Mouse (Mus musculus) liver, embryonic 12.5 days (tissue): ENCODE results near the gene Lmln. TPM values are rescaled to one million over a fixed set of nuclear protein-coding genes. Genes with fewer than 3 reads are reported as not detected.
A peak's percentile ranks its signal among the peaks of the same experiment; 100 is the strongest.
"Not testable (repeated sequence)": the region's sequence is repeated elsewhere in the genome, so short reads cannot be mapped to it uniquely, and the experiment has no call there.

Source experiments
- ATAC-seq: fragments of 200-750 bp; cut with Nextera tagmentation; 2 replicates; pipeline ENCODE4 v1.8.0; 2017; ENCODE audit warnings: moderate number of reproducible peaks, mild to moderate bottlenecking, moderate library complexity
- H3K27ac ChIP-seq: fragments of 300-500 bp; sonication (generic); 2 replicates; pipeline ENCODE4 v1.5.1; 2016; ENCODE audit warnings: mild to moderate bottlenecking
- H3K27me3 ChIP-seq: fragments of 300-500 bp; sonication (generic); replicated peaks from 2 replicates; pipeline ENCODE4 v1.6.1; 2016; ENCODE audit warnings: mild to moderate bottlenecking, moderate library complexity
- H3K36me3 ChIP-seq: fragments of 300-500 bp; sonication (generic); 2 replicates; pipeline ENCODE4 v1.6.1; 2016; ENCODE audit warnings: mild to moderate bottlenecking, moderate library complexity
- H3K4me1 ChIP-seq: fragments of 300-500 bp; sonication (generic); 2 replicates; pipeline ENCODE4 v1.6.1; 2016
- H3K4me2 ChIP-seq: fragments of 300-500 bp; sonication (generic); 2 replicates; pipeline ENCODE4 v1.6.1; 2016; ENCODE audit warnings: mild to moderate bottlenecking, moderate library complexity
- H3K4me3 ChIP-seq: fragments of 300-500 bp; sonication (generic); 2 replicates; pipeline ENCODE4 v1.5.1; 2016; ENCODE audit warnings: mild to moderate bottlenecking, moderate library complexity
- H3K9ac ChIP-seq: fragments of 300-500 bp; sonication (generic); 2 replicates; pipeline ENCODE4 v1.6.1; 2016; ENCODE audit warnings: mild to moderate bottlenecking, moderate library complexity
- H3K9me3 ChIP-seq: fragments of 300-500 bp; sonication (generic); replicated peaks from 2 replicates; pipeline ENCODE4 v1.6.1; 2016; ENCODE audit warnings: mild to moderate bottlenecking, moderate library complexity
- WGBS: fragments of 180-500 bp; shearing (Covaris S2); methylation state at CpG from one replicate; pipeline ENCODE4 v1.1.7; 2016; ENCODE audit not compliant: insufficient replicate concordance; 5-methylcytosine and 5-hydroxymethylcytosine counted together
- polyA plus RNA-seq: library from polyadenylated mRNA; unstranded; fragments of >200 nt; fragmentation: Nextera tagmentation; extraction: Ambion mirVana; gene quantifications from 2 replicates; pipeline ENCODE4 v1.2.1, GENCODE M21; 2016

Gene Lmln
- polyA plus RNA-seq, 1 experiment from 2014 or later: 1.1 TPM

GRCm38 (mm10) chr16:33042682-33043081 is 19.6 kb upstream of the Lmln start:
- Histone ChIP-seq H3K27me3 (no peaks in the 10 kb centered on the region), H3K4me3 (no peak overlapping the region), H3K9ac (no peak overlapping the region), H3K4me1 (0 out of 2 replicates have a peak, but pooled peaks cover 4% of the 10 kb centered on the region), H3K4me2 (no peak overlapping the region), H3K36me3 (no peaks in the 10 kb centered on the region), H3K9me3 (no peaks in the 10 kb centered on the region), H3K27ac (no peak overlapping the region)
- ATAC-seq: no peak
- 61% methylated on average over 1 of the region's 1 CpGs for WGBS

DNA sequence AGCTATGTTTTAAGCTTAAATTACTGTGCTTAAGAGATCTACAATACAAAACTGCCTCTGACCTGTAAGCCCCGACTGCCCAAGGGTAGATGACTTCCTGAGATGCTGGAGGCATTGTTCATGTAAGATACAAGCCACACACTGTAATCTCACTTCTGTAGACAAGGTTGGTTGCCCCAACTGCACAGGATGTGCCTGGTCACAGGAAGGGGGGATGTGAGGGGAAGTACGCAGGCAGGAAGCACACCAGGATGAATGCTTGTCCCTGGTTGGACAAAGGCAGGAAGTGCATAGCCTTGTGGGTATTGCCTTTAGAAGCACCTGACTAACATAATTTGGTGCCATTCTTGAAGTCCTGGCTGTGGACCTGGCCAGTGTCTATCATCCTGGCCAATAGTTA is 19.1 kb upstream of the Lmln start:
- H3K36me3 ChIP-seq: no peaks in the 10 kb centered on the region
- no peak overlapping the region for H3K4me2 ChIP-seq
- no peak overlapping the region for H3K9ac ChIP-seq
- H3K27ac ChIP-seq: no peak overlapping the region
- 34% methylated on average over 2 of the region's 2 CpGs for WGBS
- 0 out of 2 replicates have a peak, but pooled peaks cover 4% of the 10 kb centered on the region for H3K4me1 ChIP-seq
- no peaks in the 10 kb centered on the region for H3K9me3 ChIP-seq
- no peaks in the 10 kb centered on the region for H3K27me3 ChIP-seq
- H3K4me3 ChIP-seq: no peak overlapping the region
- ATAC-seq: no peak

- Histone ChIP-seq H3K27me3 (no peaks in the 10 kb centered on the region), H3K27ac (no peak overlapping the region), H3K4me3 (no peak overlapping the region), H3K9me3 (no peaks in the 10 kb centered on the region), H3K4me2 (no peak overlapping the region), H3K36me3 (no peaks in the 10 kb centered on the region), H3K9ac (no peak overlapping the region), H3K4me1 (no peaks in the 10 kb centered on the region)
- WGBS: 74% methylated on average over 1 of the region's 1 CpGs
- no peak for ATAC-seq
These were observed 14.3 kb upstream of the Lmln start for GRCm38 (mm10) chr16:33048004-33048403.

GRCm38 (mm10) chr16:33048686-33049085 is 13.6 kb upstream of the Lmln start:
- Histone ChIP-seq H3K27ac (no peak overlapping the region), H3K27me3 (no peaks in the 10 kb centered on the region), H3K4me1 (no peaks in the 10 kb centered on the region), H3K9me3 (no peaks in the 10 kb centered on the region), H3K9ac (no peak overlapping the region), H3K4me2 (no peak overlapping the region), H3K4me3 (no peak overlapping the region), H3K36me3 (no peaks in the 10 kb centered on the region)
- 70% methylated on average over 2 of the region's 2 CpGs for WGBS
- ATAC-seq: no peak

GRCm38 (mm10) chr16:33049809-33050208 is 12.5 kb upstream of the Lmln start:
- no peaks in the 10 kb centered on the region for H3K36me3 ChIP-seq
- no peaks in the 10 kb centered on the region for H3K4me1 ChIP-seq
- peak overlapping the region; percentile 33 for H3K4me2 ChIP-seq
- H3K4me3 ChIP-seq: peak overlapping the region; percentile 17
- no peaks in the 10 kb centered on the region for H3K9me3 ChIP-seq
- no peaks in the 10 kb centered on the region for H3K27me3 ChIP-seq
- WGBS: 61% methylated on average over 16 of the region's 16 CpGs
- no peak overlapping the region for H3K27ac ChIP-seq
- ATAC-seq: no peak
- H3K9ac ChIP-seq: no peak overlapping the region

DNA sequence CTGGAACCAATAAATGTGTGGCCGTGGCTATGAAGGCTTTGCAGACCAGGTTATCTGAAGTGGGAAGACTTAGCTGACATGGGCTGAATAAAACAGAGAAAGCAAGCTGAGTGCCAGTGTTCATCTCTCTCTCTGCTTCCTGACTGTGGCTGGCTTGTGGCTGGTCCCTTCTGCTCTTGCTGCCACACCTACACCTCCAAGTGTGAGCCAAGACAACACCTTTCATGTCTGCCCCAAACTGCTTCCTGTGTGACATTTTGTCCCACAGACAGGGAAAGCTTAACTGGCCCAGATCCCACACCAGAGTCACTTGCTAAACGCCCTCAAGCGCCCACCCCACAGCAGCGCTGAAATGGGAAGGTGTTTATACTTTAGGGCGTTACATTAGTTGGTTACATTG is 9.2 kb upstream of the Lmln start:
- WGBS: 61% methylated on average over 5 of the region's 5 CpGs
- ATAC-seq: no peak
- Histone ChIP-seq H3K36me3 (peaks cover 7% of the 10 kb centered on the region), H3K27ac (no peak overlapping the region), H3K4me1 (peaks cover 9% of the 10 kb centered on the region), H3K4me2 (no peak overlapping the region), H3K4me3 (no peak overlapping the region), H3K9ac (no peak overlapping the region), H3K27me3 (no peaks in the 10 kb centered on the region), H3K9me3 (no peaks in the 10 kb centered on the region)

DNA sequence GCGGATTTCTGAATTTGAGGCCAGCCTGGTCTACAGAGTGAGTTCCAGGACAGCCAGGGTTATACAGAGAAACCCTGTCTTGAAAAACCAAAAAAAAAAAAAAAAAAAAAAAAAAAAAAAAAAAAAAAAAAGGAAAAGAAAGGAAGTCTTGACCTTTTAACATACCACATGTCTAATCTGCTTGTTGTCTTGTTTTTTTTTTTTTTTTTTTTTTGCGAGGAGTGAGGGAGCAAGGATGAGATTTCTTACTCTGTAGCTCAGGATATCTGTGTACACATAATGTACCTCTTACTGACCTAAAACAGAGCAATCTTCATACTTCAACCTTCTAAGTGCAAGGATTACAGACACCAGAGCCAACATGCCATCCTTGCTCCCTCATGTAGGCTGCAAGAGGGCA is 7.4 kb upstream of the Lmln start:
- Histone ChIP-seq H3K4me1 (peaks cover 27% of the 10 kb centered on the region), H3K36me3 (peaks cover 25% of the 10 kb centered on the region)
- WGBS: 67% methylated on average over 2 of the region's 2 CpGs
- not testable (repeated sequence) for H3K27ac ChIP-seq, H3K9me3 ChIP-seq, ATAC-seq, H3K27me3 ChIP-seq, H3K9ac ChIP-seq, H3K4me3 ChIP-seq, H3K4me2 ChIP-seq

DNA sequence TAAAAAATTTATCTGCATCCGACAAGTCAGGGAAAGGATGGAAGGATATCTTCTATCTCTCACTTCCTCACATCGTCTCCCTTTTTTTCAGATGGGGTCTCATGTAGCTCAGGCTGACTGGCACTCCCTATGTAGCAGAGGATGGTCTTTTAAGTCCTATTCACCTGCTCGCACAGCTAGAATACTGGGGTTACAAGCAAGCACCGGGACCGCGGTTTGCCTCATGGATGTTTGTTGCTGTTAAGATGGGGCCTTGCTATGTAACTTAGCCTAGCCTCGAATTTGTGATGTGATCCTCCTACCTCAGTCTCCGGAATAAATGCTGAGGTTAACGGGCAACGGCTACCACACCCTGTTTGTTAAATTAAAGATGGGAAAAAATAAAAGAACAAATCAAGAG is 6.7 kb upstream of the Lmln start:
- peak overlapping the region; percentile 8; the same call in 1 of the 2 replicates for H3K9ac ChIP-seq
- H3K4me1 ChIP-seq: peaks cover 33% of the 10 kb centered on the region
- no peak overlapping the region for H3K27ac ChIP-seq
- no peaks in the 10 kb centered on the region for H3K9me3 ChIP-seq
- no peaks in the 10 kb centered on the region for H3K27me3 ChIP-seq
- peak overlapping the region; percentile 90 for H3K4me3 ChIP-seq
- H3K36me3 ChIP-seq: peaks cover 32% of the 10 kb centered on the region
- 0 out of 2 replicates have a peak, but pooled peaks have one; percentile 16 for ATAC-seq
- WGBS: 17% methylated on average over 10 of the region's 10 CpGs
- H3K4me2 ChIP-seq: peak overlapping the region; percentile 70

DNA sequence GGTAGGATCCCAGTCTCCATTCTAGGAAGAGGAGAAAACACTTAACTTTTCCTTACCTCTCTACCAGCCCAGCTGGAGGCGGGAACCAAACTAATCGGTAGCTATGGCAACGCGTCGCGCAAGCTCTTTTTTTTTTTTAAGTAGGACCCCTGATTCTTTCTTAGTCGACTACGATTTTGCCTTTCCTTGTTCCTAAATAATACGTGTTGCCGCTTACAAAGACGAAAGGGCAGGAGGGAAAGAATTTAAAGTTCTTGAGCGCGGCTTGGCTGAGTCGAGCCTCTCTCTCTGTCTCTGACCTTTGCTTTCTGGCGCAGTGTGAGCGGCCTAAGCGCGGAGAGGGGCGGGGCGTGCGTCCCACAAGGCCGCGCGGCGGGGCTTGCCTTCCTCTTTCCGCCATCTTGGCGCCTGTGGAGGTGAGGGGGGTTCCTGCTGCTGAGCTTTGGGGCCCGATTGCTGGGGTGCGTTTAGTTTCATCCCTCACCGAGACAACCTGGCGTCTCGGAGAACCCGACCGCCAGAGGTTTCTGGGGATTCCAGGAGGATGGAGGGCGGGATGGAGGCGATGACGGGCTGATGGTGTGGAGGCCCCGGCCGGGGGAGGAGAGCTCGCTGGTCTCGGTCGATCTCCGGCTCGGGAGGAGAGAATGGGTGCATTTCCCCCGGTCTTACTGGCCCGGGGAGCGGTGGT is 6.1 kb upstream of the Lmln start, which contains the start of the genes Iqcg and Rpl35a:
Iqcg (minus strand) TSS at position 124 of the 691 bp plus-strand sequence.
Rpl35a (plus strand) TSS at position 359 of the 691 bp plus-strand sequence.
- ATAC-seq: peak; percentile 84
- Histone ChIP-seq H3K9ac (peak within 1 kb of the TSS; percentile 88), H3K36me3 (peaks cover 36% of the 10 kb centered on the region), H3K9me3 (no peaks in the 10 kb centered on the region), H3K4me3 (peak within 1 kb of the TSS; percentile 90), H3K27ac (peak within 1 kb of the TSS; percentile 90), H3K4me1 (peaks cover 39% of the 10 kb centered on the region), H3K4me2 (peak within 1 kb of the TSS; percentile 70), H3K27me3 (no peaks in the 10 kb centered on the region)
- under 1% methylated on average over 47 of the region's 47 CpGs for WGBS

DNA sequence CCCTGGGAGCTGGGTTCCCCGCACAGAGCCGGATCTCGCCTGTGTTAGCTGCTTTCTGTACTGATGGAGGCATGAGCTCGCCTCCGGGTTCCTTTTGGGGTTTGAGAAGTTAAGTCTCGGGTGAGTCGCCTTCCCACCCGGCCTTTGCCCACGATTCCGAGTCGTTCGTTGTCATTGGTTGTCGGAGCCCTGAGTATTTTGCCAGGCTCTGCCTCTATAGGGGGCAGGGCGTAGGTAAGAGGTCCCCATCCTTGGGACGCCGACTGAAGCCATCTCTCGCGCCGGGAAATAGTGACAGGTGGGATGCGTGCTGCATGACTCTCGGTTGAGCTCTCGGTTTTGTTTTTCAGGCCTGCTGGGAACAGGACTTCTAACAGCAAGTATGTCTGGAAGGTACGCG is 5.5 kb upstream of the Lmln start:
- H3K27me3 ChIP-seq: no peaks in the 10 kb centered on the region
- H3K36me3 ChIP-seq: peaks cover 36% of the 10 kb centered on the region
- H3K27ac ChIP-seq: peak overlapping the region; percentile 90
- H3K4me1 ChIP-seq: peaks cover 44% of the 10 kb centered on the region
- H3K4me3 ChIP-seq: peak overlapping the region; percentile 90
- peak overlapping the region; percentile 70 for H3K4me2 ChIP-seq
- peak overlapping the region; percentile 88 for H3K9ac ChIP-seq
- ATAC-seq: peak; percentile 48
- WGBS: under 1% methylated on average over 24 of the region's 24 CpGs
- H3K9me3 ChIP-seq: no peaks in the 10 kb centered on the region

- peak overlapping the region; percentile 70 for H3K4me2 ChIP-seq
- peak overlapping the region; percentile 90 for H3K4me3 ChIP-seq
- 72% methylated on average over 16 of the region's 16 CpGs for WGBS
- H3K36me3 ChIP-seq: peaks cover 36% of the 10 kb centered on the region
- ATAC-seq: no peak
- peak overlapping the region; percentile 88 for H3K9ac ChIP-seq
- H3K4me1 ChIP-seq: peaks cover 53% of the 10 kb centered on the region
- peak overlapping the region; percentile 57 for H3K27ac ChIP-seq
- H3K9me3 ChIP-seq: no peaks in the 10 kb centered on the region
- H3K27me3 ChIP-seq: no peaks in the 10 kb centered on the region
These were observed 4.3 kb upstream of the Lmln start for GRCm38 (mm10) chr16:33058033-33058432.

GRCm38 (mm10) chr16:33058656-33059055 is 3.7 kb upstream of the Lmln start:
- H3K4me1 ChIP-seq: peaks cover 59% of the 10 kb centered on the region
- H3K36me3 ChIP-seq: peaks cover 36% of the 10 kb centered on the region
- peak overlapping the region; percentile 88; the same call in 1 of the 2 replicates for H3K9ac ChIP-seq
- 80% methylated on average over 9 of the region's 9 CpGs for whole genome bisulfite sequencing
- not testable (repeated sequence) for H3K27me3 ChIP-seq, H3K27ac ChIP-seq, ATAC-seq, H3K9me3 ChIP-seq
- peak overlapping the region; percentile 90 for H3K4me3 ChIP-seq
- peak overlapping the region; percentile 70 for H3K4me2 ChIP-seq
